Mouse (Mus musculus): ENCODE results near the gene Arl6ip1. TPM values are rescaled to one million over a fixed set of nuclear protein-coding genes. Genes with fewer than 3 reads are reported as not detected.

Arl6ip1 gene
- total RNA-seq, 1 experiment from 2014 or later, result 295 TPM

DNA sequence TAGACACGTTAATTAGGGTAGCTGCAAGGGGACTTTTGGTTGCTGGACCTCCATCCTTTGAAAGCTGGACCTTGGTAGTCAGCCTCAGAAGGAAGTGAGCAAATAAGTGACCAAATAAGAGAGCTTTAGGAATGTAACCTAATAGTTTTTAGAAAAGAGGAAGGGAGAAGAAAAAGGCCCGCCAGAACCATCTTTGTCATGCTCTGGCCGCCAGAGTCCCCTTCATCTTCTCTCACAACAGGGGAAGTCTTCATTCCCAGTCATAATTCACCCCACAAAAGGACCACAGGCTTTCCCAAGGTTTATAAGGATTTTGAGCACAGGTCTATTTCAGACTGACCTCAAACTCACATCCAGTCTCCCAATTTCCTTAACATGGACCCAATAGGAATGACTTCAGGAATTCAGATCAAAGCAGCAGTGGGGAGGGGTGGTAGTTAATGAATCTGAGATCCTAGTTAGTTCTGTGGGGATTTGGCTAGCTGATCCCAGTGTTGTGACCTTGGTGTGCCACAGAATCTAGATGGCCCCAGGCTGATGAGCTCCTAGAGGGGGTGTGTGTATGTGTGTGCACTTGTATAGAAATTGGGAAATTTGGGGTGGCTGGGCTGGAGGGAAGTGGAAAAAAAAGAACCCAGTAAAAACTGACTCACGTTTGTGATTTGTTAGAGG lies 11.8 kb downstream of the Arl6ip1 start:
- ATAC-seq (replicated peaks; ENCODE audit: low read depth, poor library complexity, severe bottlenecking), result no peak; the same call in 1 of the 2 replicates

DNA sequence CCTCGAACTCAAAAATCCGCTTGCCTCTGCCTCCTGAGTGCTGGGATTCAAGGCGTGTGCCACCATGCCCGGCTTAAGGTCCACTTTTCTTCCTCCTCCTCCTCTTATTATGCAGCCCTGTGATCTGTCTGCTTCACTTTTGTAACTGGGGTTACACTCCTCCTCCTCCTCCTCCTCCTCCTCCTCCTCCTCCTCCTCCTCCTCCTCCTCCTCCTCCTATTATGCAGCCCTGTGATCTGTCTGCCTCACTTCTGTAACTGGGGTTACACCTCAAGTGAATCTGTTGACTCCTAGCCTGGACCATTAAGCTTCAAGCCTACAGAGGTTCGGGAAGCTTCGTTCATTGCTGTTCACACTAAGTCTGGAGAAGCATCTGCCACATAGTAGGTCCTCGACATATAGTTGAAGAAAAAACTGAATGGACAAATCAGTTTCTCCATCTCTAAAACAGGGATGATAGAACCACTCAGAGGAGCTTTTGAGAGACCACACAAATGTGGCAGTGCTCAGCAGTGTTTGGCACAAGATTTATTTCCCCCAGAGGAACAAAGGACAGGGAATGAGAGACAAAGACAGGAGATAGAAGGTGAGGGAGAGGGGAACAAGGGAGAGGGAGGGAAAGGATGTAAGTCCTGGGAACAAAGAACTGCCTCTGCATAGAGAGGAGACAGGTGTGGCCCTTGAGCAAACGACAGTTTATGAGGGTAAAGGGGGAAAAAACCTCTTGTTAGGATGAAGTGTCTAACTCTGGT lies 12.5 kb downstream of the Arl6ip1 start:
- no peak for ATAC-seq (replicated peaks; ENCODE audit: low read depth, poor library complexity, severe bottlenecking)

DNA sequence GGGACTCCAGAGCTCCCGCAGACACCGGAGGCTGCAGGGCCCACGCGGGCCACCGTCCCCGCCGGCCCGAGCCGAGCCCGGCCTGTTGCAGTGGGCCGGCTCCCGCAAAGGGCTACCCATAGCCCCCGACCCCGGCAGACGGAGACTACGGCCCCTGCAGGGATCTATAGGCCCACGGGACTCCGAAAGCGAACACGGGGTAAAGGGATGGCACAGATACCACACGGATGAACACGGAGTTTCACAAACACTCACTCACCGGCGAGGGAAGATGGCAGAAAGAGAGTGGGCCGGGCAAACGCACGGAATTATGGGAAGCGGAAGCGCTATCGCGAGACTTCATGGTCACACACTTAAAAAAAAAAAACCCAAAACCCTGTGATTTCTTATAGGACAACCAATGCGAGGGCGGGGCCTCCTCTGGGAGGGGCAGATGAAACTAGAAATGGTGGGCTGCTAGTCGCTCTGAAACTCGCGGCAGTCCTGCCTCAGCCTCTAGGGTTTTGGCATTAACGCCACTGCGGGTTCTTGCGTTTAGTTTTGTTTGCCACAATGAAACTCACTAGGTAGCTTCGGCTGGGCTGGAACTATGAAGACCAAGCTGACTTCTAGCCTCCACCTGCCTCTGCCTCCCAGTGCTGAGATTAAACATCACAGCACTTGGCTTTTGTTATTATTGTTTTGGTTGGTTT lies 13.4 kb downstream of the Arl6ip1 start, which contains the start of gene Rps15a:
TSS of gene Rps15a (minus strand) at position 312 of the 692 bp plus-strand sequence.
- ATAC-seq (replicated peaks; ENCODE audit: low read depth, poor library complexity, severe bottlenecking), result peak; percentile 84

DNA sequence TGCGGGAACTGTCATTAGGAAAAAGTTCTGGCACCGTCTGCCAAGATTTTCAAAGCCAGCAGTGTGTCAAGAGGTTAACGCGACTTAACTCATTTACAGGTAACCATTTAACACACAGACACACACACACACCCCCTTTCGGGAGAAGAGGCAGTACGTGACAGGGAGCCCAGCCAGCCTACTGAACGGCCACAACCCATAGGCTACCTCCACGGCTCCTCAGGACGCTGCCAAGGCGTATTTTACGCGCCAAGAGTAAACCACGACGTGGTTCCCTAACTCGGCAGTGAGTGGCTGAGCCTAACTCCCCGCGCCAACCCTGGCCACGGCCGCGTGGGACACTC lies 14.0 kb downstream of the Arl6ip1 start:
- no peak for ATAC-seq (replicated peaks; ENCODE audit: low read depth, poor library complexity, severe bottlenecking)

DNA sequence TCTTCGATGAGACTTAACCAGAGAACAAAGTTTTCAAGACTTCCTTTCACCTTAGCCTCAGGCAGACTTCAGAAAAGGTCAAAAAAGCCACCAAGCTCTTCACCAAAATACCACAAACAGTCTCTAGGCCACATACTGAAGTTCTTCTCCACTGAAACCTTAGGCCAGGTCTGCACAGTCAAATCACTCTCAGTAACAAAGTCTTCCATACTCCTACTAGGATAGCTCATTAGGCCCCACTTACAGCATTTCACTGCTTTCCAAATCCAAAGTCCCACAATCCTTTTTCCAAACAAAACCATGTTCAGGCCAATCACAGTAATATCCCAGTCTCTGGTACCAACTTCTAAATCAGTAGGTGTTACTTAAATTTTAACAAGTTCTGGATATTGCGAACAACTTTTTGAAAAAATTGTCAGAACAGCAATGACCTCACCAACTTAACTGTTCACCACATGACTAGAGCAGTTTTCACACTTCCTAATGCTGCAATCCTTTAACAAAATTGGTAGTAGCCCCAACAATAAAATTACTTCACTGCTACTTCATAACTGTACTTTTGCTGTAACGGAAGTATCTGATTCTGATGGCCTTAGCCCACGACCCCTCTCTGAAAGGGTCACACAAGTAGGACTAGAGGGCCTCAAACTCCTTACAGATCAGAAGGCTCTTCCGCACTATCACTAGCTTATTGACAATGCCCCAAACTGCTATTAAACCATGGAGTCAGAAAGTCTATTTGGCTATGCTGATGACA lies 15.7 kb downstream of the Arl6ip1 start:
- ATAC-seq (replicated peaks; ENCODE audit: low read depth, poor library complexity, severe bottlenecking), result no peak

DNA sequence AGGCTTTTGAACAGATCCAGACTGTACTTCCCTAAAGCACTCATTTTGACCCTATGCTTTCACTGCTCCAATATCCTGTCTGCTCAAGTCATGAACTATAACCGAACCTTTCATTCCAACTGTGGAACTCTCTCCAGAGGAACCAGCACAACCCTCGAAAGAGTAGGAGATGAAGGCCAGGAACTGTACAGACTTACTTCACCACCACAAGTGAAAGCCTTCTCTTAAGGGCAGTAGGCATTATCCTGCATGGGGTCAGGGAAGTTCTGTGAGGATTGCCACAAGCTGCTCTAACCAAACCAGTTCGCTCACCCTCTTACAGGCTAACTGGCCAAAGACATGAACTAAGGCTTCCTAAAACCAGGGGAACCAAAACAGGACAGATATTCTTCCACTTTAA lies 18.3 kb downstream of the Arl6ip1 start:
- no peak for ATAC-seq (replicated peaks; ENCODE audit: low read depth, poor library complexity, severe bottlenecking)

DNA sequence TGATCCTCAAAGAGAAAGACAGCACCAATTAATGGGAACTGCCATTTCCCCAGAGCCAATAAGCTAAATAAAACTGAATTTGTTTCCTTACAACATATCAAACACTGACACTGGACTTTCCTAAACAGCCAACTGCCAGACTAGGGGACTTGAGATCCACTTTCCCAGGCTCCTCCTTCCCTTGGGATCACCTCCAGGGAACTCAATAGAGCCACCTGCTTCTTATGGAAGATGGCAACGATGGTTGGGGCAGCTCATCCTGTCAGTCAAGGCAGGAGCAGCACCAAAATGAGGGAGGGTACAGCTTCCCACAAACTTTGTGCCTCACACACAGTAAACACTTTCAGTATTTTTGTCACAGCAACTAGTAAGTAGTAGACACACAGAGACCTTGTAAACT lies 21.8 kb downstream of the Arl6ip1 start:
- ATAC-seq (replicated peaks; ENCODE audit: low read depth, poor library complexity, severe bottlenecking), result no peak

DNA sequence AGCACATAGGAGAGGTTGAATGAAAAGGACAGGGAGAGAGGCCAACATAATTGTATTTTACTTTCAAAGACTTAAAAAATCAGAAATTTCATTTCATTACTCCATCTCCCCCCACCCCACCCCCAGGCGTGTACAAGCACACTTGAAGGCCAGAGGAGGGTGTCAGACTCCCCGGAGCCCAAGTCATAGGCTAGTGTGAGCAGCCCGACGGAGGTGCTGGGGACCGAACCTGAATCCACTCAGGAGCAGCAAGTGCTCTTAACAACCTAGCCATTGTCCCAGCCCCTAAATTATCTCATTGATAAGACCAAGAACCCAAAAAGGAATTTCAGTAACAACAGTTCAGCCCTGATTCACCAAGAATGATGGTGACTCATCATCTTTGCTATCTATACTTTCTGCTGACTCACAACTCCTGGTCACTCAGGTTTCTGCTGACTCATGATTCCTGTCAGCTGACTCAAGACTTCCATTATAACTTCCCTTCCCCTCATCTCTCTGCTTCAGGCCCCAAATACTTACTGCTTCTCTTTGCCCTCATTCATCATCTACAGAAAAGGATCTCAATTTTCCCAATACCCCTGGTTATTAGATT lies 24.9 kb downstream of the Arl6ip1 start:
- ATAC-seq (replicated peaks; ENCODE audit: low read depth, poor library complexity, severe bottlenecking), result peak; percentile 24

DNA sequence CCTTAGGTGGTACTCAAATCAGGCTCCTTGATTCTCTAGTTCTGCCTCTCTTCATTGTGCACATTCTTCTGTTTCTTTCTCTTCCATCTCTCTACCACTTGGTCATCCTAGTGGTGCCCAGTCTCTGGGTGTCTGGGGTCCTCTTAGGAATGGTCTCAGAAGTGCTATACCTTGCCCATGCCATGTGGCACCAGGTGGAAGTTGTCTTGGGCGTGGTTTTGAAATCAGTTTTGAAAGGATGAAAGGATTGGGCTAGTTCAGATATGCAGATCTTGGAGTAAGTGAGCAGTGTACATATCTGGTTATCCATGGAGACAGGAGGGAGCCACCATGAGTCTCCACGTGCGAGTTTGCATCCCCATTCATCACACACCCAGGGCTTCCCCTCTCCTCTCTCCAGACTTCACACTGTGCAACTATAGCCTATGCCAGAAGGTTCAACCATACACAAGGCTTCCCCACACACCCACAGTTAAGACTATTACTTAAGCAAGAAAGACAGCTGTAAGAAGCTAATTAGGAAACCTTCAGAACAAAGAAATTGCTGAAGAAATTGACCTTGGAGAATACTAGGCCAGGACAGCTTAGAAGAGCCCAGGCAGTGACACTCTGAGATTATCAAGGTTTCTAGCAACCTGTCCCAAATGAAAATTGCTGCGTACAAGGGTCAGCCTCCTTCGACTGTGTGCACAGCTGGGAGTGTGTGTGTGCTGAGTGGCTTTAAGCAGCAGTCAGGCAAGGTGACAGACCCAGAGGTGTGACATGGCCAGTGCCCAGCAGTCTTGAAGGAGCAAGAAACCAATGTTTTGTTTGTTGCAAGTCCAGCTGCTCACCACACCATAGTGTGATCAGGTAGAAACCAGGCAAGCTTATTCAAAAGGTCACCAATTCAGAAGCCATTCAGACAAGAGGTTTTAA lies 25.7 kb downstream of the Arl6ip1 start:
- ATAC-seq (replicated peaks; ENCODE audit: low read depth, poor library complexity, severe bottlenecking), result no peak

DNA sequence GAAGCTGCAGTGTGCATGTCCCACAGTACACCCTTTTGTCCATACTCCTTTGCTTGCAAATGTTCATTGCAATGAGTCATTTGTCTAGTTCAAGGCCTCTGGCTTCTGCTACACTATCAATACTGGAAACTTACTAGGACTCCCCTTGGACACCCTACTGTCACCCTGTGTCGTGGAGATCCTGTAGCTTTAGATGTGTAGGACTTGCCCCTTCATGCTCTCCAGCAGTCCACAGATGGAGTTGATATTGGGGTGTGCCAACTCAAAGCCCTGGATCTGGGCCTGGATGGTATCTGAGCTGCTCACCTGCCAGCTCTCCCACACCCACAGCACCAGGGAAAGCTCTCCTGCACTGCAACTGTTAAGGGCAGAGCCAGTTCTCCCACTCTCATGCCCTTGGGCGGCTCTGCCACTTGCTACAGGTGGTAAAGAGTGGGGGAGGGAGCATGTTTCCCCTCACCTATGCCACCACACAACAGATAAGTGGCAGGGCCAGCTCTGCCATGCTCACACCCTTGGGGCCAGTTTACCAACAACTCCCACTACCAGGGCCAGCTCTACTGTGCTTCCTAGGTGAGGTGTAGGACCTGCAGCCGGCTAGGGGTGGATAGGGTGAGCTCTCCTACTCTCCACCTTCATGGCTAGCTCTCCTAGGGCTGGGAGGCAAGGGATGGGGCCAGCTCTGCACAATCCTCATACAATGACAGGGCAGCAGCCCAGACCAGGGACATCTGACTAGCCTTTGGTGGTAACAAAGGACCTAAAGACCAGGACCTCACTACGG lies 26.6 kb downstream of the Arl6ip1 start:
- peak; percentile 13; the same call in 1 of the 2 replicates for ATAC-seq (replicated peaks; ENCODE audit: low read depth, poor library complexity, severe bottlenecking)

DNA sequence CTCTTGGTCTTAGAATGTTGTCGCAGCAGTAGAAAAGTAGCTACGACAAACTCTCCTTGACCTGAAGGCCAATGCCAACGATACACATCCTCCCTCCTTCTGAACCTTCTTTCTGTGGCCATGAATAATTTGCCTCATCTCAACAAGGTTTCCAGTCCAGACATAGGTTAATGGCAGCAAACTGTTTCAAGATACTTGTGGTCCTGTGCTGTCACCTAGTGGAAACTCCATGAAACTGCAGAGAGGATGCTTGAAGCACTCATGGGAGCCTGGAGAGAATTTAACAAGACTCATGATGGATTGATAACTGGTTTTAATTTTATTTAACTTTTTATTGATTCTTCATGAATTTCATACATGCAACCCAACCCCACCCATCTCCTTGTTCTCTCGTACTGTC lies 27.2 kb downstream of the Arl6ip1 start:
- peak; percentile 71 for ATAC-seq (replicated peaks; ENCODE audit: low read depth, poor library complexity, severe bottlenecking)

DNA sequence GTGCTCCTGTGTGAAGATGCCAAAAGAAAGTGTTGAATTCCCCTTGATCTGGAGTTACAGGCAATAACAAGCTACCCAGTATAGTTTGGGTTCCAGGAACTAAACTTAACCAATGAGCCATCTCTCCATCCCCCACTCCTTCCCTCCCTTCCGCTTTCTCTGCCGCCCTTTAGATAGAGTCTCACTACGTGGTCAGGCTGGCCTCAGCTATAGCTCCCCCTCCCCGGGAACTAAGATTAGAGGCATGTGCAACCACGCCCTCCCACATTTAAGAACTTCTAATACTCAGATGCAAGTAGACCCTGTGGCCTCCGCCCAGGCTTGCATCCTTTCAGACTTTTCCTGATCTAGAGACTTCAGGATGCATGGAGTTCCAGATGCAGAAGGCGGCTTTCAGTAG lies 31.8 kb downstream of the Arl6ip1 start:
- ATAC-seq (replicated peaks; ENCODE audit: low read depth, poor library complexity, severe bottlenecking), result peak; percentile 45

DNA sequence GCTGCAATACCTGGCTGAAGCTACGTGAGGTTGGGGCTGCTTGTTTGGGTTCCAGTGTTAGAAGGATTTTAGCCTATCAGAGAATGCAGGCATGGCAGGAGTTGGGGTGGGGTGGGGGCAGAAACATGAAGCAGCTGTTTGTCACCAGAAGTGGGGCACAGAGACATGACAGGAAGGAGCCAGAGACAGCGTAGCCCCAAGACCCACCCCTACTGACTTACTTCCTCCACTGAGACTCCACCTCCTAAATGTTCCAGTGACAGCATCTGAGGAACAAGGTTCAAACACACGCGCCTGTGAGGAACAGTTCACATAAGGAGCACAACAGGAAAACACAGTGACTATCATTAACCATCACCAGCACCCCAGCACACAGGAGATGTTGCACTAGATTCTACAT lies 49.5 kb downstream of the Arl6ip1 start:
- ATAC-seq (replicated peaks; ENCODE audit: low read depth, poor library complexity, severe bottlenecking), result no peak

DNA sequence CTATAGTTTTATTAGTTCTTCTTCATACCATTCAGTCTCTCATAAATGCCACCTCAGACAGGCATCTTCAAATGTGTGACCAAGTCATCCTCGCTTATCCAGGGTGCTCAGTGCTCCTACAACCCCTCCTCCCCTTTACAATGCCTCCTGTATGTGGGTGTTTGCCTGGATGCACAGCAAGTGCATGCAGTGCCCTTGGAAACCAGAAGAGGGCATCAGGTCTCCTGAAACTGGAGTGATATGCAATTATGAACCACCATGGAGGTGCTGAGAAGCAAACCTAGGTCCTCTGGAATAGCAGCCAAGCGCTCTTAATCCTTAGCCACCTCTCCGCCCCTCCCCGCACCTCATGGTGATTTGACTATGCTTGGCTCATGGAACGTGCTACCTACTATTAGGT lies 50.4 kb downstream of the Arl6ip1 start:
- no peak; the same call in 1 of the 2 replicates for ATAC-seq (replicated peaks; ENCODE audit: low read depth, poor library complexity, severe bottlenecking)
